Mouse (Mus musculus): ENCODE measurements at regions not wholly inside any gene's neighbourhood (a gene's known extent, or its start where the extent isn't known, plus 50 kb on each side); places are given as distances from the start of the nearest gene placed in this dataset.

DNA sequence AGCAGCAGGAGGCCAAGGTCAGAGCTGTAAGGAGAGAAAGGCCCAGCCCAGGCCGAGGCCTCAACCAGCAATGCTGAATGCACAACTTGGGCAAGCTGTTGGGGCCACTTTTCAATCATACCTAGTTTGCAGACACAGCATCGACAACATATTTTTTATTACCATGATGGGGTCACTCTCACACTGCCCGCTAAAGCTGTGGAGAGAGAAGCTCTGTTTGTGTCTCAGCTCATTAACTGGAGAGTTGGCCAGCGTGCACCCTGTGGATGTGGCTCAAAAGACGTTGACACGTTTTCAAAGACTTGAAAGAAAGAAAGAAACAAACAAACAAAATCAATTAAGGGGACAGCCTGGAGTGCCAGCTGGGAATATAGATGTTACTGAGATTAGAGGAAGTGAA, 217.4 kb upstream of the Tle3 start:
- TF ChIP-seq CTCF (IDR thresholded peaks at IDR 0.05; ENCODE audit: low read depth, low read length), result no peak
- no peak for TF ChIP-seq TAL1 (conservative IDR thresholded peaks at IDR 0.05; ENCODE audit: low read depth, low read length)
- TF ChIP-seq GATA1 (IDR thresholded peaks at IDR 0.05; ENCODE audit: borderline replicate concordance, low read length), result no peak
